Mouse (Mus musculus) cerebellum, adult 2 months (tissue): ENCODE data around the gene Stpg1.

ENCODE experiments used
- CTCF ChIP-seq: fragments of 200-500 bp; IDR thresholded peaks from 2 replicates; pipeline ENCODE4 v1.5.1; 2011; ENCODE audit warnings: low read depth, mild to moderate bottlenecking, control low read depth, low read length, moderate library complexity, borderline replicate concordance; ENCODE audit not compliant: insufficient read depth
- POLR2A ChIP-seq: fragments of 200-500 bp; IDR thresholded peaks from 2 replicates; pipeline ENCODE4 v1.6.1; 2011; ENCODE audit warnings: low read length, control low read depth, borderline replicate concordance; ENCODE audit not compliant: insufficient read depth

DNA sequence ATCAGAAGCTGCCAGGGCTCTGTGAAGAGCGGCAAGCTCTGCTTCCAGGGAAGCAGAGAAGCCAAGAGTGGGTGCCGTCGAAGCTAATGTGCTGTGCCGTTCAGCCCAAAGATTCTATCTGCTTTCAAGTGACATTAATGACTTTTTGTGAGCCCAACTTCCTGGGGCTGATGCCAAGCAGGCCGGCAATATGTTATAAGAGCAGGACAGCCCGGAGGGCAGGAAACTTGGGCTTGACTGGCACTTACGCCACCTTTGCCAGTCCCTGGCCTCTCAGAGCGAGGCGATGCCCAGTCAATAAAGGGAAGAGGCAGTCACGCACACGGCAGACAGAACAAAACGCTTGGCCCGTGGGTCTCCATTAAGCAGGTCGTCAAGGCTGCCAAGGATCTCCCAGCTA lies 53.0 kb downstream of the Stpg1 start:
- TF ChIP-seq CTCF: no peak
- TF ChIP-seq POLR2A: no peak
